Mouse (Mus musculus) neural tube, embryonic 11.5 days (tissue): Measurements from ENCODE around the gene Gm5796. TPM values are rescaled to one million over a fixed set of nuclear protein-coding genes. Genes with fewer than 3 reads are reported as not detected.
"Not testable (repeated sequence)": the region's sequence is repeated elsewhere in the genome, so short reads cannot be mapped to it uniquely, and the experiment has no call there.

Experiments used
- ATAC-seq: fragments of 200-750 bp; cut with Nextera tagmentation; 2 replicates; pipeline ENCODE4 v1.8.0; 2017; ENCODE audit warnings: moderate number of reproducible peaks, mild to moderate bottlenecking, moderate TSS enrichment, moderate library complexity; ENCODE audit not compliant: insufficient read depth, low FRiP score, low TSS enrichment
- DNase-seq: peaks from one replicate; pipeline ENCODE4 v3.0.0-alpha.2; 2015; ENCODE audit warnings: low spot score
- H3K27ac ChIP-seq: fragments of 300-500 bp; sonication (generic); 2 replicates; pipeline ENCODE4 v1.5.1; 2014; ENCODE audit warnings: low read depth, mild to moderate bottlenecking, low read length
- H3K27me3 ChIP-seq: fragments of 300-500 bp; sonication (generic); 2 replicates; pipeline ENCODE4 v1.6.1; 2014; ENCODE audit warnings: mild to moderate bottlenecking, low read length, mixed read lengths; ENCODE audit not compliant: control insufficient read depth, insufficient read depth
- H3K36me3 ChIP-seq: fragments of 300-500 bp; sonication (generic); 2 replicates; pipeline ENCODE4 v1.6.1; 2014; ENCODE audit warnings: mild to moderate bottlenecking, low read length, moderate library complexity, mixed read lengths; ENCODE audit not compliant: control insufficient read depth, insufficient read depth
- H3K4me1 ChIP-seq: fragments of 300-500 bp; sonication (generic); 2 replicates; pipeline ENCODE4 v1.6.1; 2014; ENCODE audit warnings: low read length, mixed read lengths; ENCODE audit not compliant: control insufficient read depth, insufficient read depth
- H3K4me2 ChIP-seq: fragments of 300-500 bp; sonication (generic); 2 replicates; pipeline ENCODE4 v1.6.1; 2014; ENCODE audit warnings: low read depth, mild to moderate bottlenecking, moderate library complexity
- H3K4me3 ChIP-seq: fragments of 300-500 bp; sonication (generic); 2 replicates; pipeline ENCODE4 v1.5.1; 2014; ENCODE audit warnings: low read depth, low read length
- H3K9ac ChIP-seq: fragments of 300-500 bp; sonication (generic); 2 replicates; pipeline ENCODE4 v1.6.1; 2014; ENCODE audit warnings: mild to moderate bottlenecking, low read length
- H3K9me3 ChIP-seq: fragments of 300-500 bp; sonication (generic); 2 replicates; pipeline ENCODE4 v1.6.1; 2016; ENCODE audit warnings: low read length; ENCODE audit not compliant: control insufficient read depth
- WGBS: fragments of 180-500 bp; shearing (Covaris S2); extraction: QIAGEN DNeasy Blood & Tissue Kit; methylation state at CpG from one replicate; pipeline ENCODE4 v1.1.7; 2014; 5-methylcytosine and 5-hydroxymethylcytosine counted together
- polyA plus RNA-seq: library from polyadenylated mRNA; unstranded; fragments of >200 nt; fragmentation: Nextera tagmentation; extraction: Ambion mirVana; gene quantifications from 2 replicates; pipeline ENCODE4 v1.2.1, GENCODE M21; 2014

The Gm5796 gene
- 0.37 and 0.42 TPM in 2 replicates for polyA plus RNA-seq

DNA sequence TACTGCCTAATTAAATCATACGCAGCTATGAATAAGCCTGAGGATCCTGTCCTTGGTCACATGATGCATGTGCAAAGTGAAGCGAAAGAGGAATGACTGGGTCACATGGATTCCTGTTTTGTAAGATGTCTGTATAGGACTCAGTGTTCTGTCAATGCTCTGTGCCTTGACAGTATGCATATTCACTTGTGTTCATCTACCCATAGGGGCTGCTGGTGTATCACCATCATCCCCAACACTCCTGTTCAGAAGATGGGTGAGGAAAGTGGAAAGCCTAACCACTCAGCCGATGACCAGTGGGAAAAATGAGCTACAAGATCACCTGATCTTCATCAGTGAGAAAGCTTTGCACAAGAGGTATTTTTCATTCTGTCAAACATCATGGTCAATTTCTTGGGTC lies at the start of gene Gm5796:
Gm5796 (plus strand) TSS at position 301 of the 400 bp plus-strand sequence.
- not testable (repeated sequence) for H3K36me3 ChIP-seq, H3K9ac ChIP-seq, H3K4me3 ChIP-seq, H3K9me3 ChIP-seq, DNase-seq, H3K4me2 ChIP-seq, ATAC-seq, H3K4me1 ChIP-seq, H3K27me3 ChIP-seq, H3K27ac ChIP-seq
- 80% methylated on average over 1 of the region's 3 CpGs for WGBS

- not testable (repeated sequence) for H3K4me3 ChIP-seq, H3K9ac ChIP-seq, H3K36me3 ChIP-seq, H3K27me3 ChIP-seq, DNase-seq, H3K4me1 ChIP-seq, H3K4me2 ChIP-seq, H3K9me3 ChIP-seq, H3K27ac ChIP-seq, ATAC-seq
- 75% methylated on average over 1 of the region's 3 CpGs for WGBS
Measured at GRCm38 (mm10) chr14:3998094-3998493, 25.6 kb upstream of the Gm5796 start, which contains the start of gene Gm3099. Gm3099 (plus strand) TSS chr14:3998394.

GRCm38 (mm10) chr14:4083820-4084219 lies 60.1 kb downstream of the Gm5796 start, which contains the start of gene Gm3115:
Gm3115 (plus strand) TSS chr14:4084120.
- not testable (repeated sequence) for H3K36me3 ChIP-seq, H3K27ac ChIP-seq, H3K9me3 ChIP-seq, H3K27me3 ChIP-seq, H3K4me1 ChIP-seq, DNase-seq, ATAC-seq, H3K9ac ChIP-seq, H3K4me2 ChIP-seq, H3K4me3 ChIP-seq
- WGBS = 82% methylated on average over 3 of the region's 3 CpGs

Other genes starting within 250 kb of the Gm5796 start
- gene Gm3002, start 213.9 kb upstream of the Gm5796 start, polyA plus RNA-seq = 0.64 and 1.1 TPM in 2 replicates
- not detected in 2 replicates for gene Gm3033, start 177.7 kb upstream of the Gm5796 start, polyA plus RNA-seq
- gene Gm2916, start 139.8 kb upstream of the Gm5796 start, polyA plus RNA-seq = 0.13 and 0.15 TPM in 2 replicates
- not detected in 2 replicates for gene Gm3029, start 92.2 kb upstream of the Gm5796 start, polyA plus RNA-seq
- not detected in 2 replicates for gene Gm3095, start 60.4 kb upstream of the Gm5796 start, polyA plus RNA-seq
- gene Gm3099, start 25.5 kb upstream of the Gm5796 start, polyA plus RNA-seq = not detected in 2 replicates
- gene Gm3115, start 60.2 kb downstream of the Gm5796 start, polyA plus RNA-seq = not detected in 2 replicates
- gene Gm8108, start 86.6 kb downstream of the Gm5796 start, polyA plus RNA-seq = 0.98 and 2.4 TPM in 2 replicates
- not detected in 2 replicates for gene Gm3127, start 141.1 kb downstream of the Gm5796 start, polyA plus RNA-seq
- 0.49 and 0.97 TPM in 2 replicates for gene Gm2974, start 158.6 kb downstream of the Gm5796 start, polyA plus RNA-seq
- gene Gm3138, start 225.7 kb downstream of the Gm5796 start, polyA plus RNA-seq = not detected in 2 replicates